Mouse (Mus musculus): Measurements from ENCODE around the gene Gm10775.

Gene Gm10775

GRCm38 (mm10) chr13:65259239-65259638, at the start of gene Gm10775:
TSS of gene Gm10775 (plus strand) at chr13:65259539.
- no peak for DNase-seq (ENCODE audit: inconsistent age in 2 of 2, low spot score in 1 of 2)

GRCm38 (mm10) chr13:65225945-65226344, 33.4 kb upstream of the Gm10775 start:
- no peak for DNase-seq (ENCODE audit: inconsistent age in 2 of 2, low spot score in 1 of 2)

- DNase-seq (ENCODE audit: inconsistent age in 2 of 2, low spot score in 1 of 2) = no peak
Observed at GRCm38 (mm10) chr13:65226657-65227056, 32.7 kb upstream of the Gm10775 start.

- no peak for DNase-seq (ENCODE audit: inconsistent age in 2 of 2, low spot score in 1 of 2)
Observed at GRCm38 (mm10) chr13:65237211-65237610, 22.1 kb upstream of the Gm10775 start.

- DNase-seq (ENCODE audit: inconsistent age in 2 of 2, low spot score in 1 of 2) = peak; percentile 98 to 99
Observed at GRCm38 (mm10) chr13:65240509-65241098, 18.7 kb upstream of the Gm10775 start.

- DNase-seq (ENCODE audit: inconsistent age in 2 of 2, low spot score in 1 of 2) = peak; percentile 93 to 99
Observed at GRCm38 (mm10) chr13:65241099-65241626, 18.2 kb upstream of the Gm10775 start.

- DNase-seq (ENCODE audit: inconsistent age in 2 of 2, low spot score in 1 of 2) = peak in 1 of 2 experiments; percentile 59
Observed at GRCm38 (mm10) chr13:65241627-65242318, 17.6 kb upstream of the Gm10775 start.

GRCm38 (mm10) chr13:65242319-65242787, 17.0 kb upstream of the Gm10775 start:
- peak in 1 of 2 experiments; percentile 46 for DNase-seq (ENCODE audit: inconsistent age in 2 of 2, low spot score in 1 of 2)

GRCm38 (mm10) chr13:65243273-65243672, 16.1 kb upstream of the Gm10775 start:
- DNase-seq (ENCODE audit: inconsistent age in 2 of 2, low spot score in 1 of 2) = peak in 1 of 2 experiments; percentile 31

GRCm38 (mm10) chr13:65258175-65258954, 974 bp upstream of the Gm10775 start:
- DNase-seq (ENCODE audit: inconsistent age in 2 of 2, low spot score in 1 of 2) = peak; percentile 56 to 76

GRCm38 (mm10) chr13:65262086-65262485, 2.7 kb downstream of the Gm10775 start:
- no peak for DNase-seq (ENCODE audit: inconsistent age in 2 of 2, low spot score in 1 of 2)

- no peak for DNase-seq (ENCODE audit: inconsistent age in 2 of 2, low spot score in 1 of 2)
Observed at GRCm38 (mm10) chr13:65277994-65278382, 18.6 kb downstream of the Gm10775 start.

GRCm38 (mm10) chr13:65278383-65279341, 19.3 kb downstream of the Gm10775 start, which contains the start of gene Zfp369:
TSS of gene Zfp369 (plus strand) at chr13:65278814.
- peak; percentile 95 to 98 for DNase-seq (ENCODE audit: inconsistent age in 2 of 2, low spot score in 1 of 2)

- no peak for DNase-seq (ENCODE audit: inconsistent age in 2 of 2, low spot score in 1 of 2)
Observed at GRCm38 (mm10) chr13:65286771-65287170, 27.4 kb downstream of the Gm10775 start.

- DNase-seq (ENCODE audit: inconsistent age in 2 of 2, low spot score in 1 of 2) = no peak
Observed at GRCm38 (mm10) chr13:65296354-65296753, 37.0 kb downstream of the Gm10775 start.
